Mouse (Mus musculus): ENCODE measurements around the gene Lztr1. TPM values are rescaled to one million over a fixed set of nuclear protein-coding genes. Genes with fewer than 3 reads are reported as not detected.
"Not testable (repeated sequence)": the region's sequence is repeated elsewhere in the genome, so short reads cannot be mapped to it uniquely, and the experiment has no call there.

Lztr1 gene
- polyA plus RNA-seq, 1 experiment from 2014 or later: 106 TPM

DNA sequence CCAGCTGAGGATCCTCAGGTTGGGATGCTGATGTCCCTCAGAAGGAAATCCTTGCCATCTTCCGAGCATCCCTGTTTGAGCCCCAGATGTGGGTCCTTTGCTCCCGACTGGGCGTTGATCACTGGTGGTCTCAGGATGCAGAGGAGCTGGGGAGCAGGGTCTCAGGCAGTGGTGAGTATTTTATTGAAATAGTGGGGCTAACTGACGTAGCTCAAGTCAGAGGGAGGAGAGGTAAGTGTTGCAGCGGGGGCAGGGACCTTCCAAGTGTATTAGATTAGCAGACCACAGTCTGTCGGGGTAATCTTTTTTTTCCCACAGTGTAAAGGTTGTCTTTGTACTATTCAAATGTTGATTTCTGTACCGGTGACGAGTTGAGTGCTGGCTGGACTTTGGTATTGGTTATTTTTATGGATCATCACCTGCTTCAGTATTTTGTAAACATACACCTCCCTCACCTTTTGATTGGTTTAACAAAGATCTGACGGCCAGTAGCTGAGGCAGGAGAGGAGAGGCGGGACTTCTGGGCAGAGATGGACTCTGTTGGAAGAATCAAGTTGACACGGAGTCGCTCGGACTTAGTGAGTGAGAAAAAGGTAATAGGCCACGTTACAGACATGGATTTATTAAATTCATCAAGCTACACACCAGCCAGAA is 24.3 kb downstream of the Lztr1 start:
- Histone ChIP-seq H3K27me3 (no peaks in the 10 kb centered on the region), H3K27ac (no peak overlapping the region), H3K4me3 (no peak overlapping the region), H3K9me3 (no peaks in the 10 kb centered on the region), H3K9ac (no peak overlapping the region), H3K36me3 (peaks cover 13% of the 10 kb centered on the region), H3K4me1 (peaks cover 20% of the 10 kb centered on the region), H3K4me2 (replicated peaks) (no peak overlapping the region)
- 70% methylated on average over 14 of the region's 14 CpGs for WGBS
- no peak for ATAC-seq (ENCODE audit: low FRiP score, low read depth)

- Histone ChIP-seq H3K27me3 (peaks cover 9% of the 10 kb centered on the region), H3K36me3 (no peaks in the 10 kb centered on the region), H3K9me3 (no peaks in the 10 kb centered on the region), H3K4me3 (no peak overlapping the region), H3K4me2 (replicated peaks) (no peak overlapping the region), H3K27ac (no peak overlapping the region), H3K9ac (no peak overlapping the region), H3K4me1 (peaks cover 7% of the 10 kb centered on the region)
- ATAC-seq (ENCODE audit: low FRiP score, low read depth): no peak
- 93% methylated on average over 3 of the region's 3 CpGs for WGBS
Measured at GRCm38 (mm10) chr16:17536584-17536983, 28.1 kb downstream of the Lztr1 start.

DNA sequence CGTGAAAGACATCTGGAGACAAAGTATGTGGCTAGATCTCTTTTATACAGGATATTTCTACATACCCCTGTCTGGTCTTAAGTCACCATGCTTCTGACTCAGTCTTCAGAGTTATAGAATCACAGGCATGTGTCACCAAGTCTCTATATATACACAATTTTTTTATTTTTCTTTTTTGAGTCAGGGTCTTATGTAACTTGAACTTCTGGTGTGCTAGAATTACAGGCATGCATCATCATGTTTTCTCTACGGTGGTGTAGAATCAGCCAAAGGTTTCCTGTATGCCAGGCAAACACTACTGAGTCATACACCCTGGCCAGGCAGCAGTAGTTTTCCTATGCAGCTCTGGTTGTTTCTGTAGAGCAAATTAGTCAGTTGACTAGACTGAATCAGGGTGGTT is 34.1 kb downstream of the Lztr1 start:
- Histone ChIP-seq H3K36me3 (no peaks in the 10 kb centered on the region), H3K9me3 (0 out of 2 replicates have a peak, but pooled peaks cover 1% of the 10 kb centered on the region), H3K27ac (no peak overlapping the region), H3K9ac (no peak overlapping the region), H3K4me1 (no peaks in the 10 kb centered on the region), H3K4me2 (replicated peaks) (no peak overlapping the region), H3K4me3 (no peak overlapping the region), H3K27me3 (peaks cover 9% of the 10 kb centered on the region)
- ATAC-seq (ENCODE audit: low FRiP score, low read depth): no peak
- 63% methylated on average over 2 of the region's 2 CpGs for WGBS

GRCm38 (mm10) chr16:17552837-17553236 is 44.3 kb downstream of the Lztr1 start:
- H3K36me3 ChIP-seq: no peaks in the 10 kb centered on the region
- no peak for ATAC-seq (ENCODE audit: low FRiP score, low read depth)
- H3K27me3 ChIP-seq: no peaks in the 10 kb centered on the region; the same call in 1 of the 2 replicates
- no peak overlapping the region for H3K27ac ChIP-seq
- no peak overlapping the region for H3K9ac ChIP-seq
- WGBS: 75% methylated on average over 7 of the region's 7 CpGs
- H3K4me2 ChIP-seq (replicated peaks): no peak overlapping the region
- 0 out of 2 replicates have a peak, but pooled peaks cover under 1% of the 10 kb centered on the region for H3K9me3 ChIP-seq
- H3K4me1 ChIP-seq: peaks cover 21% of the 10 kb centered on the region
- no peak overlapping the region for H3K4me3 ChIP-seq

DNA sequence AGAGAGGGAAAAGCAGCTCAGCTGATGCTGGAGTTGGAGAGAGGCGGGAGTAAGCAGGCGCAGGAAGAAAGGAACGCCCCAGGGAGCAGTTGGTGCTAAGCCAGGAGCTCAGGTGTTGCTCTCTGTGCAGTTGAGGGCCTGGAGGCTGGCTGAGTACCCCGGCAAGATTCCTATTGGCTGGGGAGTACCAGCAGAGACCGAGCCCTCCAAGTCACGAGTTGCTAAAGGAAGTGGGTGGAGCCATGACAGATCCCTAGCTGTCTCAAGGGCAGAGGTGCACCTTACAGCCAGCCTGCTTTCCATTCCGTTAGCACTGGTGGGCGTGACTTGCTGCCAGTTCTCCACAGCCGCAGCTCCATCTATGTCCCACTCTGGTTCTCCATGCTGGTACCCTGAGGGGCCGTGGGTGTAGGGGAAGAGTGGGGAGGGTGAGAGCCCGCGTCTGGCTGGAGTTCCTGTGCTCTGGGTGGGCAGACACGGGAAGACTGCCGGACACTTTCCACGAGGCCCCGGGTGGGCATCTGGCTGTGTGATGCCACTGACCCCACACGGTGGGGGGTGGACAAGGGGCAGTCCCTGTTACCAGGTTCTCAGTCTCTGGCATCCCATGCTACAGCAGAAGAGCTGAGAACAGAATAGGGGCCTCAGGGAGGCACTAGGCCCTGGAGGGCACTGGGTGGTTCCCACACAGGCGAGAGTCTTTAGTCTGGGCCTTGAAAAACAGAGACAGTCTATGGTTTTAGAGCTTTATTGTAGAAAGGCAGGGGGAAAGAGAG is 45.6 kb downstream of the Lztr1 start:
- no peaks in the 10 kb centered on the region for H3K36me3 ChIP-seq
- peak; percentile 93 for ATAC-seq (ENCODE audit: low FRiP score, low read depth)
- H3K4me2 ChIP-seq (replicated peaks): peak overlapping the region; percentile 54
- peak overlapping the region; percentile 48; the same call in 1 of the 2 replicates for H3K9ac ChIP-seq
- no peaks in the 10 kb centered on the region for H3K9me3 ChIP-seq
- H3K4me3 ChIP-seq: peak overlapping the region; percentile 22
- H3K27me3 ChIP-seq: no peaks in the 10 kb centered on the region; the same call in 1 of the 2 replicates
- H3K27ac ChIP-seq: peak overlapping the region; percentile 78
- peaks cover 32% of the 10 kb centered on the region for H3K4me1 ChIP-seq
- 9% methylated on average over 18 of the region's 18 CpGs for WGBS

- H3K4me3 ChIP-seq, H3K27me3 ChIP-seq, H3K9ac ChIP-seq, H3K9me3 ChIP-seq, H3K36me3 ChIP-seq: not testable (repeated sequence)
- ATAC-seq (ENCODE audit: low FRiP score, low read depth): 0 out of 2 replicates have a peak, but pooled peaks have one; percentile 28
- peak overlapping the region; percentile 54 for H3K4me2 ChIP-seq (replicated peaks)
- 28% methylated on average over 4 of the region's 4 CpGs for WGBS
- H3K4me1 ChIP-seq: peaks cover 36% of the 10 kb centered on the region
- H3K27ac ChIP-seq: peak overlapping the region; percentile 78; the same call in 1 of the 2 replicates
Measured at GRCm38 (mm10) chr16:17554702-17555101, 46.2 kb downstream of the Lztr1 start.

DNA sequence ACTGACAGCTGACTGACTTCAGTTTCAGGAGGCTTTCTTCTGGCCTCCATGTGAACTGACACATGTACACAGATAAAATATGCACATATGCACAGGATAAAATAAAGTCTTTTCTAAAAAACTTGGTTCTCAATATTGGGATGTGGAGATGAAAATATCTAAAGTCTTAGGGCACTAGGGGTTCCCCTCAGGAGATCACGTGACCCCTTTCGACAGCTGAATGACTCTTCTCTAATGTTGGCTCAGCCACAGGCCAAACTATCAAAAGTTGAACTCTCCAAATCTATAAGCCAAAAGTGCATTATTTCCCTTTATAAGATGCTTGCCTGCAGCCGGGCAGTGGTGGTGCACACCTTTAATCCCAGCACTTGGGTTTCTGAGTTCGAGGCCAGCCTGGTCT is 47.7 kb downstream of the Lztr1 start:
- ATAC-seq (ENCODE audit: low FRiP score, low read depth): no peak
- H3K27me3 ChIP-seq: peaks cover 10% of the 10 kb centered on the region
- H3K27ac ChIP-seq: no peak overlapping the region
- no peaks in the 10 kb centered on the region for H3K9me3 ChIP-seq
- 80% methylated on average over 4 of the region's 4 CpGs for WGBS
- peaks cover 45% of the 10 kb centered on the region for H3K4me1 ChIP-seq
- H3K36me3 ChIP-seq: no peaks in the 10 kb centered on the region
- H3K9ac ChIP-seq: no peak overlapping the region
- H3K4me3 ChIP-seq: no peak overlapping the region
- H3K4me2 ChIP-seq (replicated peaks): no peak overlapping the region

- Histone ChIP-seq H3K27me3 (peaks cover 10% of the 10 kb centered on the region), H3K4me2 (replicated peaks) (no peak overlapping the region), H3K36me3 (no peaks in the 10 kb centered on the region), H3K4me1 (peaks cover 52% of the 10 kb centered on the region), H3K27ac (no peak overlapping the region), H3K9me3 (no peaks in the 10 kb centered on the region), H3K9ac (no peak overlapping the region), H3K4me3 (no peak overlapping the region)
- WGBS: 53% methylated on average over 4 of the region's 4 CpGs
- no peak for ATAC-seq (ENCODE audit: low FRiP score, low read depth)
Measured at GRCm38 (mm10) chr16:17556907-17557306, 48.4 kb downstream of the Lztr1 start.

GRCm38 (mm10) chr16:17557947-17558480 is 49.5 kb downstream of the Lztr1 start:
- H3K9ac ChIP-seq: 0 out of 2 replicates have a peak overlapping the region, but pooled peaks have one; percentile 4
- no peaks in the 10 kb centered on the region for H3K36me3 ChIP-seq
- H3K27me3 ChIP-seq: peaks cover 21% of the 10 kb centered on the region
- no peak for ATAC-seq (ENCODE audit: low FRiP score, low read depth)
- H3K27ac ChIP-seq: no peak overlapping the region
- 1% methylated on average over 5 of the region's 5 CpGs for WGBS
- H3K4me1 ChIP-seq: peaks cover 59% of the 10 kb centered on the region
- no peaks in the 10 kb centered on the region for H3K9me3 ChIP-seq
- no peak overlapping the region for H3K4me3 ChIP-seq
- 0 out of 2 replicates have a peak overlapping the region, but pooled peaks have one; percentile 2 for H3K4me2 ChIP-seq (replicated peaks)

- H3K4me3 ChIP-seq: no peak overlapping the region
- no peaks in the 10 kb centered on the region for H3K9me3 ChIP-seq
- no peak overlapping the region for H3K9ac ChIP-seq
- no peak overlapping the region for H3K27ac ChIP-seq
- H3K4me2 ChIP-seq (replicated peaks): peak overlapping the region; percentile 28; the same call in 1 of the 2 replicates
- 2% methylated on average over 5 of the region's 5 CpGs for WGBS
- no peak for ATAC-seq (ENCODE audit: low FRiP score, low read depth)
- no peaks in the 10 kb centered on the region for H3K36me3 ChIP-seq
- peaks cover 51% of the 10 kb centered on the region for H3K4me1 ChIP-seq
- peaks cover 27% of the 10 kb centered on the region for H3K27me3 ChIP-seq
Measured at GRCm38 (mm10) chr16:17558811-17559210, 50.3 kb downstream of the Lztr1 start.

- Histone ChIP-seq H3K4me2 (replicated peaks) (no peak overlapping the region), H3K27me3 (peaks cover 33% of the 10 kb centered on the region), H3K36me3 (no peaks in the 10 kb centered on the region), H3K9me3 (no peaks in the 10 kb centered on the region), H3K4me1 (peaks cover 44% of the 10 kb centered on the region), H3K4me3 (no peak overlapping the region), H3K9ac (no peak overlapping the region), H3K27ac (no peak overlapping the region)
- WGBS: 68% methylated on average over 9 of the region's 9 CpGs
- ATAC-seq (ENCODE audit: low FRiP score, low read depth): no peak
Measured at GRCm38 (mm10) chr16:17559396-17560027, 51.0 kb downstream of the Lztr1 start.

Data from limb, embryonic 13.5 days (tissue).